Mouse (Mus musculus) heart, embryonic 11.5 days (tissue): Measurements from ENCODE around the gene Myo6. TPM values are rescaled to one million over a fixed set of nuclear protein-coding genes. Genes with fewer than 3 reads are reported as not detected.

Experiments used
- ATAC-seq: fragments of 200-750 bp; cut with Nextera tagmentation; replicated peaks from 2 replicates; pipeline ENCODE4 v1.8.0; 2017; ENCODE audit warnings: moderate library complexity; ENCODE audit not compliant: insufficient number of reproducible peaks, low FRiP score, low TSS enrichment
- H3K27ac ChIP-seq: fragments of 300-500 bp; sonication (generic); 2 replicates; pipeline ENCODE4 v1.5.1; 2014; ENCODE audit warnings: mild to moderate bottlenecking, low read depth, low read length
- H3K27me3 ChIP-seq: fragments of 300-500 bp; sonication (generic); 2 replicates; pipeline ENCODE4 v1.6.1; 2014; ENCODE audit warnings: mild to moderate bottlenecking, low read length, mixed read lengths; ENCODE audit not compliant: control insufficient read depth, insufficient read depth
- H3K36me3 ChIP-seq: fragments of 300-500 bp; sonication (generic); 2 replicates; pipeline ENCODE4 v1.6.1; 2014; ENCODE audit warnings: mild to moderate bottlenecking, low read length, moderate library complexity, mixed read lengths; ENCODE audit not compliant: control insufficient read depth, insufficient read depth
- H3K4me1 ChIP-seq: fragments of 300-500 bp; sonication (generic); 2 replicates; pipeline ENCODE4 v1.6.1; 2014; ENCODE audit warnings: low read length; ENCODE audit not compliant: control insufficient read depth, insufficient read depth
- H3K4me2 ChIP-seq: fragments of 300-500 bp; sonication (generic); 2 replicates; pipeline ENCODE4 v1.6.1; 2014; ENCODE audit warnings: mild to moderate bottlenecking, moderate library complexity
- H3K4me3 ChIP-seq: fragments of 300-500 bp; sonication (generic); 2 replicates; pipeline ENCODE4 v1.5.1; 2014; ENCODE audit warnings: low read depth, low read length
- H3K9ac ChIP-seq: fragments of 300-500 bp; sonication (generic); 2 replicates; pipeline ENCODE4 v1.6.1; 2014; ENCODE audit warnings: mild to moderate bottlenecking, low read depth, low read length, moderate library complexity
- H3K9me3 ChIP-seq: fragments of 300-500 bp; sonication (generic); replicated peaks from 2 replicates; pipeline ENCODE4 v1.6.1; 2016; ENCODE audit warnings: low read length; ENCODE audit not compliant: control insufficient read depth
- WGBS: fragments of 180-500 bp; shearing (Covaris S2); extraction: QIAGEN DNeasy Blood & Tissue Kit; methylation state at CpG from one replicate; pipeline ENCODE4 v1.1.7; 2014; ENCODE audit not compliant: insufficient replicate concordance; 5-methylcytosine and 5-hydroxymethylcytosine counted together
- polyA plus RNA-seq: library from polyadenylated mRNA; unstranded; fragments of >200 nt; fragmentation: Nextera tagmentation; extraction: Ambion mirVana; gene quantifications from 2 replicates; pipeline ENCODE4 v1.2.1, GENCODE M21; 2014

The Myo6 gene
- polyA plus RNA-seq, 1 experiment from 2014 or later, result 13.9 TPM

DNA sequence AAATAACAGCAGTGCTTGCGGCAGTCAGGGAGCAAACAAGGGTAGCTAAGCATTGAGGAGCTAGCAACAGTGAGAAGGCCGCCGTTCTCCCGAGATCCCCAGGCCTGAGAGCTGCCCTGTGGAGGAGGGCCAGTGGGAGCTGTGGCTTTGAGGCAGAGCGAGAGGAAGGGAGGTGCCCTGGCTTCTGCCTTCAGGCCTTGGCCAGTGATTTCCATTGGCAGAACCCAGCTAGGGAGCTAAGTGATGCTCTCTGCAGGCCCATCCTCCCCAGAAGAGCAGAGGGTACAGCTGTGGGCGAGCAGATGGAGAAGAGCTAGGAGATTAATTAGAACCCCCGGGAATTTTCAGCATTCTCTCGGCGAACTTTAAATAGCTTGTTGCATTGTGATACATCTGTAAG is 8.8 kb downstream of the Myo6 start:
- Histone ChIP-seq H3K9ac (no peak overlapping the region), H3K36me3 (no peaks in the 10 kb centered on the region), H3K9me3 (no peaks in the 10 kb centered on the region), H3K27ac (no peak overlapping the region), H3K4me3 (no peak overlapping the region), H3K4me1 (peaks cover 8% of the 10 kb centered on the region), H3K27me3 (no peaks in the 10 kb centered on the region), H3K4me2 (no peak overlapping the region)
- 52% methylated on average over 9 of the region's 9 CpGs for WGBS
- no peak for ATAC-seq

DNA sequence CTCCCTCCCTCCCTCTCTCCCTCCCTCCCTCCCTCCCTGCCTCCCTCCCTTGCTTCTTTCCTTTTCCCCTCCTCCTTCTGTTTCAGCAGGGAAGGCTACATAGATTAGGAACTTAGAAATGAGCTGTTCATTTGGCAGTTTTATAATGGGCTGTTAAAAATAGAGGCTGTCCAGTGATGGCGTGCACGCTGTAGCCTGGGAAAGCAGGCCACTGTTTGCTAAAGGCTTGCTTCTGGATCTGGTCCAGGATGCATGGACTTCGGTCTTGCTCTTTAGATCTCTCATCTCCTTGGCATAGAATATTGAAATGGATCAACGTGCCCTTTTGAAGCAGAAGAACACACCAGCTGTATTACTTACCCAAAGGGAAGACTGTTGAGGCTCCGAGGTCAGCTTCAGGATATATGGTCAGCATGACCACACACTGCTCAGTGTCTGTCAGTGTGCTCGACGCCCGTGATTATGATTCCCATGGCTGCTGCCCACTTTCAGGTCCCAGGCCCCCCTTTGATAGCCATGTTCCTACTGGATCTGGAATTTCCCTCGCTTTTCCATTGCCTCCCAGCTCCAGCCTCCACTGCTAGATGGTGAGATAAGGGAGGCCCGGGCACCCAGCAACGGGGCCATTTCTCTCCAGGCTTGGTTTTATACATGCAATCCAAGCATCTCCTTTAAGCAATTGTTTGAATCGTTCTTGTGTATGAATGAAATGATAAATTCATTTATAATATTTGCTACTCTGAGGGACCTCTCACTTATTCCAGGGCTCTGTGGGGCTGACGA is 12.1 kb downstream of the Myo6 start:
- Histone ChIP-seq H3K9ac (no peak overlapping the region), H3K4me3 (no peak overlapping the region), H3K9me3 (no peaks in the 10 kb centered on the region), H3K36me3 (no peaks in the 10 kb centered on the region), H3K4me1 (peaks cover 8% of the 10 kb centered on the region), H3K27ac (peak overlapping the region; percentile 32), H3K4me2 (no peak overlapping the region), H3K27me3 (no peaks in the 10 kb centered on the region)
- WGBS, result 61% methylated on average over 13 of the region's 13 CpGs
- ATAC-seq, result no peak

DNA sequence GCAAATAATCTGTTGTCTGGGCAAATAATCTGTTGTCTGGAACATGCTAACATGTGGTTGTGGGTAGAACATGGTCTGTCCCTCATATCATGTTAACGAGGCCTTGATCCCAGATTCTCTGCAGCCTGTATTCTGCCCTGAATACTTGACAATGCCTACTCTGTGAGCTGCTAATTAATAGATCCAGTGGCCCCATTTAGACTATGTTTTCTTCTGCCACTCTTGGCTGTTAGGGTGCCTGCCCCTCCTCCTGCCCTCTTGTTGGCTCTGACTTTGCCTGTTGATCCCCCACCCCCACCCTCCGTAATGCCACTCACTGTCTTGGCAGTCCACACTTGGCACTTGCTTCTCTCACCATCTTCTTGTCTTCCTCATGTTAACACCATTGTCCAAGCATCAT is 13.8 kb downstream of the Myo6 start:
- Histone ChIP-seq H3K4me1 (peaks cover 8% of the 10 kb centered on the region), H3K9me3 (no peaks in the 10 kb centered on the region), H3K4me2 (no peak overlapping the region), H3K36me3 (no peaks in the 10 kb centered on the region), H3K27me3 (no peaks in the 10 kb centered on the region), H3K4me3 (no peak overlapping the region), H3K27ac (no peak overlapping the region), H3K9ac (no peak overlapping the region)
- ATAC-seq, result no peak
- 98% methylated on average over 2 of the region's 2 CpGs for WGBS

DNA sequence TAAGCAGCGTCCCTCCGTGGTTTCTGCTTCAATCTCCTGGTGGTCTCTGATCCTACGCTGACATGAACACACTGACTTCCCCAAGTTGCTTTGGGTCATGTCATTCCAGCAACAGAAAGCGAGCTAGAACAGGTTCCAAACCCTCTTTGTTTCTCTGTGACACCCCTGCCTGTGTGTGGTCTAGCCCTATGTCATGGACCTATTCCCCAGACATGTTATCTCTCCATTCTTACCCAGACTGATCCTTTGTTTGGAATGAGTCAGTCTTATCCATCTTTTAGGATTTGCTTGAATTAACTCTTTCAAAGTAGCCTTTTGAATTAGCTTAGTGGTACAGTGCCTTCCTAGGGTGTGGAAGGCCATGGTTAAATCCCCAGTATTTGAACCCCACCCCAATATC is 14.9 kb downstream of the Myo6 start:
- H3K4me2 ChIP-seq, result no peak overlapping the region
- ATAC-seq, result 0 out of 2 replicates have a peak, but pooled peaks have one; percentile 10
- no peak overlapping the region for H3K4me3 ChIP-seq
- no peak overlapping the region for H3K27ac ChIP-seq
- peaks cover 8% of the 10 kb centered on the region for H3K4me1 ChIP-seq
- no peaks in the 10 kb centered on the region for H3K9me3 ChIP-seq
- 66% methylated on average over 4 of the region's 4 CpGs for WGBS
- H3K9ac ChIP-seq, result no peak overlapping the region
- H3K27me3 ChIP-seq, result no peaks in the 10 kb centered on the region
- H3K36me3 ChIP-seq, result no peaks in the 10 kb centered on the region

DNA sequence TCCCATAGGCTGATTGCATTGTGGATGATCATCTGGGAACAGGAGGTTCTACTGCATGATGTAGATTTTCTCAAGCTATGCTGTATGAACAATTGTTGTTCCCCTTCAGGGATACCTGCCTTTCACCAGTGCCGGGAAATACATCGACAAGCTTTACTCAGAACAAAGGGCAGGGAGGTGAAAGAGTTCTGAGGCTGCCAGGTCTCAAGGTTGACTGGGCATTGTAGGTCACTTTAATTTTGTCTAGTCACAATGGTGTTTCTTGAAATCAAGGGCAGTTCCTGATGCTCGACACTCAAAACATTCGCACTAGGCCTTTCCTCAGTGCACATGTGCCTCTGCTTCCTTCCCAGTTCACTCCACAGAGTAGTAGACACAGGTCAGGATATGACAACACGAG is 15.9 kb downstream of the Myo6 start:
- H3K36me3 ChIP-seq, result no peaks in the 10 kb centered on the region
- no peak overlapping the region for H3K4me2 ChIP-seq
- H3K27ac ChIP-seq, result no peak overlapping the region
- ATAC-seq, result no peak
- H3K4me3 ChIP-seq, result no peak overlapping the region
- no peaks in the 10 kb centered on the region for H3K9me3 ChIP-seq
- peaks cover 8% of the 10 kb centered on the region for H3K4me1 ChIP-seq
- H3K27me3 ChIP-seq, result no peaks in the 10 kb centered on the region
- H3K9ac ChIP-seq, result no peak overlapping the region
- WGBS, result 79% methylated on average over 5 of the region's 5 CpGs

DNA sequence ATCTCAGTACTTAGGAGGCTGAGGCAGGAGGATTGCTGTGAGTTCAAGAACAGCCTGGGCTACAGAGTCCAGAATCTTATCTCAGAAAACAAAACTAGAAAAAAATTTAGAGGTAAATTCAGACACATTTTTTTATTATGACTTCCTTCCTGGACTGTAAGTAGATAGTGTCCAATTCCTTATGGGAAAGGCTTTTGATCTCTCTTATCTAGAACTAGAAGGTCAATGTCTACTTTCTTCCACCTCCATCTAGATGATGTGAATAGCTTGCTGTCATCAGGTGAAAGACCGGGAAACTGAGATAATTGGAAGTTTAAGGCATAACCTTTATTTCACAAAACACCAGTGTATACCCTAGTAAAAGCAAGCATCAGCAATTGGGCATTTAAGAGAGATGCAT is 16.9 kb downstream of the Myo6 start:
- H3K4me2 ChIP-seq, result no peak overlapping the region
- H3K4me3 ChIP-seq, result no peak overlapping the region
- ATAC-seq, result no peak
- no peak overlapping the region for H3K27ac ChIP-seq
- 60% methylated on average over 1 of the region's 1 CpGs for WGBS
- H3K4me1 ChIP-seq, result peaks cover 7% of the 10 kb centered on the region
- no peaks in the 10 kb centered on the region for H3K36me3 ChIP-seq
- H3K27me3 ChIP-seq, result no peaks in the 10 kb centered on the region
- H3K9ac ChIP-seq, result no peak overlapping the region
- no peaks in the 10 kb centered on the region for H3K9me3 ChIP-seq

DNA sequence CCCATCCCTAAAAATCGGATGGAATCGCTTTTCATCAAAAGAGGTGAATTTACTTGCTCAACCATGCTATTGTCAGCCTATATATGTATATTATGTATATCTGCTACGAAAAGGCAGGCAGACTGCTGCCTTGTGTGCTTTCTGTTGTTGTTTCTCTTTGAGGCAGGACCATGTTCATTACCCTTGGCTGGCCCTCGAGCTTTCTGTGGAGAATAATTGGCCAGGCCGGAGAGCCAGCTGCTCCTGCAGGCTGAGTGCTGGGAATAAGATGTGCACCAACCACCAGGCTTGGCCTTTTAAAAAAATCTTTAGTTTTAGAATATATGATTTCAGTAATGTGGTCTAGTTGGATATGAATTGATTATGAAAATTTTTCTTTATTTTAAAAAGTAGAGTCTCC is 19.3 kb downstream of the Myo6 start:
- ATAC-seq, result no peak
- no peaks in the 10 kb centered on the region for H3K36me3 ChIP-seq
- no peaks in the 10 kb centered on the region for H3K4me1 ChIP-seq
- H3K4me3 ChIP-seq, result no peak overlapping the region
- no peak overlapping the region for H3K27ac ChIP-seq
- H3K27me3 ChIP-seq, result no peaks in the 10 kb centered on the region
- 81% methylated on average over 5 of the region's 5 CpGs for WGBS
- H3K9ac ChIP-seq, result no peak overlapping the region
- no peak overlapping the region for H3K4me2 ChIP-seq
- H3K9me3 ChIP-seq, result no peaks in the 10 kb centered on the region

DNA sequence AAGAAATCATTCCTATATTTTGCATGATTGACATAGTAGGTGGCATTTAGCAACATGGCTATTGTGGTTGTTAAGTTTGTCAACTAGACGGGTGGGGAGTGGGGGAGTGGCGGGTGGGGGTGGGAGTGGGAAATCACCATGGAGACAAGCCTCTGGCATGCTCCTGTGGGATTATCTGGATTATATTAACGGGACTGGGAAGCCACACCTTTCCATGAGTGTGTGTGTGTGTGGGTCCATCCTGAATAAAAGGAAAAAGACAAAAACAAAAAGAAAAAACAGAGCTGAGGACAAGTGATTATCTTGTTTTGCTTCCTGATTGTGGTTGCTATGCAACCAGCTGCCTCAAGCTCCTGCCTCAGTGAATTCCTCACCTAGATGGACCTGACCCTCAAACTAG is 20.9 kb downstream of the Myo6 start:
- Histone ChIP-seq H3K27ac (no peak overlapping the region), H3K4me3 (no peak overlapping the region), H3K4me2 (no peak overlapping the region), H3K36me3 (no peaks in the 10 kb centered on the region), H3K27me3 (no peaks in the 10 kb centered on the region), H3K4me1 (no peaks in the 10 kb centered on the region), H3K9me3 (no peaks in the 10 kb centered on the region), H3K9ac (no peak overlapping the region)
- WGBS, result 44% methylated on average over 3 of the region's 3 CpGs
- no peak for ATAC-seq

DNA sequence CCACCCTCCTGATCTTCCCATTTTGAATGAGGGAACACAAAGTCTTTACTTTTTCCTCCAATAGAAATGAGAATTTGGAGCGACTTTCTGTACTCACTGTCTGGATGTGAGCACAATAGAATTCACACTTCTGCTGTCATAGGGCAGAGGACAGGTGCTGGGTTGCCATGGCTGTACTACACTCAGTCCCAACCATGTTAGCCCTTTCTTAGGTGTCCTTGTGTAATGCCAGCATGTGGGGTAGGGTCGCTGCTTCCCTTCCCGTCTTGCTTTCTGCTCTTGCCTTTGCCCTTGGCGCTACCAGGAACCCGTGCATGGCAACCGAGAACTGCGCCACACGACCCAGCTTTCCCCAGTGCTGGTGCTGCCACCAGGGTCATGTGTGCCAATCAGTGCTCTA is 21.9 kb downstream of the Myo6 start:
- Histone ChIP-seq H3K9ac (no peak overlapping the region), H3K4me3 (no peak overlapping the region), H3K4me1 (peaks cover 3% of the 10 kb centered on the region; the same call in 1 of the 2 replicates), H3K4me2 (no peak overlapping the region), H3K36me3 (no peaks in the 10 kb centered on the region), H3K9me3 (no peaks in the 10 kb centered on the region), H3K27me3 (no peaks in the 10 kb centered on the region), H3K27ac (no peak overlapping the region)
- ATAC-seq, result no peak
- 86% methylated on average over 8 of the region's 8 CpGs for WGBS
